Mouse (Mus musculus) lung, embryonic 14.5 days (tissue): ENCODE results near the gene Prr23a2. TPM values are rescaled to one million over a fixed set of nuclear protein-coding genes. Genes with fewer than 3 reads are reported as not detected.

Experiments
- ATAC-seq: fragments of 200-750 bp; cut with Nextera tagmentation; 2 replicates; pipeline ENCODE4 v1.8.0; 2017; ENCODE audit warnings: mild to moderate bottlenecking, moderate TSS enrichment, moderate library complexity; ENCODE audit not compliant: insufficient read depth
- DNase-seq: peaks from one replicate; pipeline ENCODE4 v3.0.0-alpha.2; 2015
- H3K27ac ChIP-seq: fragments of 300-500 bp; sonication (generic); 2 replicates; pipeline ENCODE4 v1.5.1; 2014; ENCODE audit warnings: low read depth, mild to moderate bottlenecking, moderate library complexity
- H3K27me3 ChIP-seq: fragments of 300-500 bp; sonication (generic); 2 replicates; pipeline ENCODE4 v1.6.1; 2014; ENCODE audit warnings: low read length, control low read depth; ENCODE audit not compliant: insufficient read depth
- H3K36me3 ChIP-seq: fragments of 300-500 bp; sonication (generic); 2 replicates; pipeline ENCODE4 v1.6.1; 2014; ENCODE audit warnings: control low read depth; ENCODE audit not compliant: insufficient read depth
- H3K4me1 ChIP-seq: fragments of 300-500 bp; sonication (generic); 2 replicates; pipeline ENCODE4 v1.6.1; 2014; ENCODE audit warnings: antibody characterized with exemption, control low read depth; ENCODE audit not compliant: insufficient read depth
- H3K4me2 ChIP-seq: fragments of 300-500 bp; sonication (generic); 2 replicates; pipeline ENCODE4 v1.6.1; 2014; ENCODE audit warnings: mild to moderate bottlenecking
- H3K4me3 ChIP-seq: fragments of 300-500 bp; sonication (generic); 2 replicates; pipeline ENCODE4 v1.5.1; 2014; ENCODE audit warnings: low read depth, low read length
- H3K9ac ChIP-seq: fragments of 300-500 bp; sonication (generic); 2 replicates; pipeline ENCODE4 v1.6.1; 2014
- H3K9me3 ChIP-seq: fragments of 300-500 bp; sonication (generic); 2 replicates; pipeline ENCODE4 v1.6.1; 2016; ENCODE audit warnings: low read depth, low read length, control low read depth
- CTCF ChIP-seq: IDR thresholded peaks from 2 replicates; pipeline ENCODE4 v1.5.1; 2016; ENCODE audit warnings: antibody characterized with exemption, low read depth
- WGBS: fragments of 180-500 bp; shearing (Covaris S2); extraction: QIAGEN DNeasy Blood & Tissue Kit; methylation state at CpG from one replicate; pipeline ENCODE4 v1.1.7; 2014; 5-methylcytosine and 5-hydroxymethylcytosine counted together
- polyA plus RNA-seq: library from polyadenylated mRNA; unstranded; fragments of >200 nt; fragmentation: Nextera tagmentation; extraction: Ambion mirVana; gene quantifications from 2 replicates; pipeline ENCODE4 v1.2.1, GENCODE M21; 2014

The Prr23a2 gene
- polyA plus RNA-seq, 1 experiment from 2014 or later, result not detected

GRCm38 (mm10) chr9:98901486-98901885 lies 45.2 kb downstream of the Prr23a2 start:
- Histone ChIP-seq H3K4me3 (no peak overlapping the region), H3K27ac (no peak overlapping the region), H3K27me3 (no peaks in the 10 kb centered on the region), H3K36me3 (no peaks in the 10 kb centered on the region), H3K9me3 (peaks cover 8% of the 10 kb centered on the region), H3K4me1 (no peaks in the 10 kb centered on the region), H3K4me2 (no peak overlapping the region), H3K9ac (no peak overlapping the region)
- ATAC-seq (no peak), DNase-seq (no peak)
- 63% methylated on average over 1 of the region's 1 CpGs for WGBS
- no peak for TF ChIP-seq CTCF

DNA sequence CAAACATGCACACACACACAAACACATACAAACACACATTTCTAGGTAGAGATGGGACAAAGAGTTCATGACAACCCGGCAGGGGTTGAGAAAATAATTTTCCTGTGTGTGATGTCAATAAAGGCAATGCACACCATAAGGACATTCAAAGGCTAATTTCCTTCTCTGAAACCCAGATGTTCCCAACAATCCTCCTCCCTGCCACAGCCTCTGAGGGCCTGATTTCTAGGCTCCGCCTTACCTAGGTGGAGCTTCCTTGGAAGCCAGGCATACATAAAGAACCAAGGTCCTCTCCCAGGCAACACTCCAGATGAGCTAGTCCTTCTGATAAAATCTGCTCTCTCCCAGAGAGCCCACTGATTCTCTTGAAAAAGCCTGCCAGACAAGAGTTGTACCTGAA lies 46.5 kb downstream of the Prr23a2 start, which contains the start of gene 7420426K07Rik:
Gene 7420426K07Rik (plus strand): TSS at position 301 of the 400 bp plus-strand sequence.
- TF ChIP-seq CTCF, result no peak
- no peak for DNase-seq
- no peak within 1 kb of the TSS for H3K27ac ChIP-seq
- no peak within 1 kb of the TSS for H3K9ac ChIP-seq
- no peak for ATAC-seq
- no peak within 1 kb of the TSS for H3K4me2 ChIP-seq
- H3K27me3 ChIP-seq, result no peaks in the 10 kb centered on the region
- WGBS, result 83% methylated on average over 2 of the region's 2 CpGs
- no peaks in the 10 kb centered on the region for H3K36me3 ChIP-seq
- H3K4me1 ChIP-seq, result no peaks in the 10 kb centered on the region
- no peaks in the 10 kb centered on the region for H3K9me3 ChIP-seq
- H3K4me3 ChIP-seq, result no peak within 1 kb of the TSS

Other genes with a start within 250 kb of the Prr23a2 start
- not detected in 2 replicates for gene Prr23a1, start 14.0 kb upstream of the Prr23a2 start, polyA plus RNA-seq
- not detected in 2 replicates for gene Prr23a3, start 8.3 kb downstream of the Prr23a2 start, polyA plus RNA-seq
- gene 7420426K07Rik, start 46.6 kb downstream of the Prr23a2 start, polyA plus RNA-seq, result not detected in 2 replicates
- gene Foxl2, start 98.8 kb downstream of the Prr23a2 start, polyA plus RNA-seq, result 0.07 TPM in 1 of 2 replicates, not detected in the other
- gene Faim, start 129.9 kb downstream of the Prr23a2 start, polyA plus RNA-seq, result 45.1 and 47.7 TPM in 2 replicates
- 0.12 TPM in 1 of 2 replicates, not detected in the other for gene Gm1123, start 179.2 kb downstream of the Prr23a2 start, polyA plus RNA-seq